Mouse (Mus musculus) liver, adult 2 months (tissue): ENCODE measurements at regions not wholly inside any gene's neighbourhood (a gene's known extent, or its start where the extent isn't known, plus 50 kb on each side); places are given as distances from the start of the nearest gene placed in this dataset.

ENCODE experiments used
- DNase-seq: peaks from one replicate; pipeline ENCODE4 v3.0.0-alpha.2; 2011; ENCODE audit warnings: low read depth, low spot score; ENCODE audit errors: extremely low read depth
- H3K27ac ChIP-seq: fragments of 200-500 bp; replicated peaks from 2 replicates; pipeline ENCODE4 v1.5.1; 2012; ENCODE audit warnings: low read depth, mild to moderate bottlenecking, control low read depth, inconsistent platforms, low read length; ENCODE audit not compliant: insufficient read depth
- H3K27me3 ChIP-seq: fragments of 200-500 bp; 2 replicates; pipeline ENCODE4 v1.6.1; 2012; ENCODE audit warnings: mild to moderate bottlenecking, moderate library complexity, low read length, inconsistent platforms; ENCODE audit not compliant: control insufficient read depth, insufficient read depth
- H3K36me3 ChIP-seq: fragments of 200-500 bp; 2 replicates; pipeline ENCODE4 v1.6.1; 2012; ENCODE audit warnings: low read length, inconsistent platforms; ENCODE audit not compliant: control insufficient read depth, insufficient read depth
- H3K4me1 ChIP-seq: fragments of 200-500 bp; 2 replicates; pipeline ENCODE4 v1.6.1; 2011; ENCODE audit warnings: low read length; ENCODE audit not compliant: control insufficient read depth, insufficient read depth
- H3K4me3 ChIP-seq: fragments of 200-500 bp; 2 replicates; pipeline ENCODE4 v1.5.1; 2011; ENCODE audit warnings: low read depth, mild to moderate bottlenecking, control low read depth, low read length, moderate library complexity; ENCODE audit not compliant: insufficient read depth
- H3K79me2 ChIP-seq: fragments of 200-500 bp; 2 replicates; pipeline ENCODE4 v1.6.1; 2012; ENCODE audit warnings: inconsistent platforms, mild to moderate bottlenecking, low read length, moderate library complexity; ENCODE audit not compliant: control insufficient read depth, insufficient read depth
- H3K9ac ChIP-seq: fragments of 200-500 bp; 2 replicates; pipeline ENCODE4 v1.6.1; 2012; ENCODE audit warnings: low read depth, mild to moderate bottlenecking, control low read depth, inconsistent platforms, low read length
- CTCF ChIP-seq: fragments of 200-500 bp; IDR thresholded peaks from 2 replicates; pipeline ENCODE4 v1.5.1; 2011; ENCODE audit warnings: low read depth, low read length, control low read depth
- POLR2A ChIP-seq: fragments of 200-500 bp; IDR thresholded peaks from 2 replicates; pipeline ENCODE4 v1.6.1; 2011; ENCODE audit warnings: low read length, control low read depth; ENCODE audit not compliant: insufficient read depth; ENCODE audit errors: extremely low read depth
- WGBS: fragments of 180-500 bp; shearing (Covaris S2); methylation state at CpG from one replicate; pipeline ENCODE4 v1.1.7; 2018; 5-methylcytosine and 5-hydroxymethylcytosine counted together

DNA sequence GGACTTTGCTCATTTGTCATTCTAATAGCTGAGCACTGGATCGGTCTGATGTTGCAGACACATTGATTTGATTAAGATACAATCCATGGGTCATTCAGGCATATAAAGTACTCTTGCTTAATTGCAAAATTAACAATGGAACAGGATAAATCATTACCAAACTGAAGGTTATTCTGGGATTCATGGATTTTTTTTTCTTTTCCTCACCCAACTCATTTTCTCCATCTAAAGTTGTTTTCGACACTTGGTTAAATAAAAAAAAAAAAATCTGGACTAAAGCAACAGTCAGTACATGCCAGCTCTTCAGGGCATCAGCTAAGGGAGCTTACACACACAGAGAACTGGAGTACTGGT, 169.8 kb upstream of the Lpp start:
- TF ChIP-seq POLR2A (no peak), CTCF (no peak)
- Histone ChIP-seq H3K27me3 (no peaks in the 10 kb centered on the region), H3K27ac (peak overlapping the region; percentile 91), H3K79me2 (no peaks in the 10 kb centered on the region), H3K4me1 (peaks cover 48% of the 10 kb centered on the region), H3K4me3 (no peak overlapping the region), H3K36me3 (no peaks in the 10 kb centered on the region), H3K9ac (no peak overlapping the region)
- peak; percentile 98 for DNase-seq
- 16% methylated on average over 2 of the region's 2 CpGs for WGBS

GRCm38 (mm10) chr16:24222759-24223526, 170.4 kb upstream of the Lpp start:
- Histone ChIP-seq H3K9ac (peak overlapping the region; percentile 42; the same call in 1 of the 2 replicates), H3K27me3 (no peaks in the 10 kb centered on the region), H3K4me1 (peaks cover 42% of the 10 kb centered on the region), H3K79me2 (no peaks in the 10 kb centered on the region), H3K4me3 (no peak overlapping the region), H3K36me3 (no peaks in the 10 kb centered on the region), H3K27ac (peak overlapping the region; percentile 100)
- 12% methylated on average over 5 of the region's 5 CpGs for WGBS
- TF ChIP-seq CTCF, result no peak
- TF ChIP-seq POLR2A, result no peak
- peak; percentile 62 for DNase-seq

DNA sequence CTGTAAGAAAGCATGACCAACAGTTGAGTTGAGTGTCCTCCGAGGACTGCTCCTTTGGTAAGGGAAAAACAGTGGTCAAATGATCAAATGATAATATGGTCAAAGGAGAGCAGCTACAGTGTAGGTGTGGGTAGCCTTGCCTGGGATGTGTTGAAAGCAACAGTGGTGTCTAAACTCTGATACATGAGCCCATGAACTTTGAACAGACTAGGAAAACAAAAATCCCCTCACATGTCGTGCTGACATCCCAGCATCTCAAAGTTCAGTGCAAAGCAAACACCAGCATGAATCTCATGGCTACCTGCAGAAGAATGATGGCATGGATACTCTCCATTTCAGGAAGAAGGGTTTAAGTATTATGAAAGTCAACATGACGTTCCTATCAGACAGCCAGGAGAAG, 171.3 kb upstream of the Lpp start:
- no peaks in the 10 kb centered on the region for H3K79me2 ChIP-seq
- TF ChIP-seq POLR2A, result no peak
- no peak for TF ChIP-seq CTCF
- no peak overlapping the region for H3K4me3 ChIP-seq
- peaks cover 38% of the 10 kb centered on the region for H3K4me1 ChIP-seq
- 24% methylated on average over 3 of the region's 3 CpGs for WGBS
- peak overlapping the region; percentile 100 for H3K27ac ChIP-seq
- H3K27me3 ChIP-seq, result no peaks in the 10 kb centered on the region
- H3K36me3 ChIP-seq, result no peaks in the 10 kb centered on the region
- peak overlapping the region; percentile 53; the same call in 1 of the 2 replicates for H3K9ac ChIP-seq
- DNase-seq, result peak; percentile 95

GRCm38 (mm10) chr16:24220613-24221012, 172.7 kb upstream of the Lpp start:
- TF ChIP-seq CTCF (no peak), POLR2A (no peak)
- no peak for DNase-seq
- Histone ChIP-seq H3K79me2 (no peaks in the 10 kb centered on the region), H3K27me3 (no peaks in the 10 kb centered on the region), H3K4me3 (no peak overlapping the region), H3K36me3 (no peaks in the 10 kb centered on the region), H3K27ac (no peak overlapping the region; the same call in 1 of the 2 replicates), H3K9ac (no peak overlapping the region), H3K4me1 (peaks cover 28% of the 10 kb centered on the region)
- 93% methylated on average over 3 of the region's 3 CpGs for WGBS

- Histone ChIP-seq H3K27me3 (no peaks in the 10 kb centered on the region), H3K4me1 (peaks cover 22% of the 10 kb centered on the region), H3K27ac (no peak overlapping the region), H3K79me2 (no peaks in the 10 kb centered on the region), H3K9ac (no peak overlapping the region), H3K4me3 (no peak overlapping the region), H3K36me3 (no peaks in the 10 kb centered on the region)
- no peak for TF ChIP-seq CTCF
- TF ChIP-seq POLR2A, result no peak
- no peak for DNase-seq
- WGBS, result 93% methylated on average over 9 of the region's 9 CpGs
Measured at GRCm38 (mm10) chr16:24219691-24220090, 173.6 kb upstream of the Lpp start.

DNA sequence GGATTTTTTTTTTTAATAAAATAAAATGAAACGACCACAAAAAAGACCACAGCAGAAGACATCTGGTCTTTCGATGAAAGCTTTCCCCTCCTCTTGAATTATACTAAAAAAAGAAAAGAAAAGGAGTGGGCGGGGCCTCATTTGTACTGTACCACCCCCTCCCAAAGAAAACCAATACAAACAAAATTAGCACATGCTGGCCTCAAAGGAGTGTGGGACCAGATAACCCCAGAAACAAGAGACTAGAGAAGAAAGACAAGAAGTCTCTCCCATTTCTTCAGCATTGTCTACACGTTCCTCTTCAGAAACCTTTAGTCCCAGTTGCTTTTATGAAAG, 174.5 kb upstream of the Lpp start:
- no peak overlapping the region for H3K9ac ChIP-seq
- H3K36me3 ChIP-seq, result no peaks in the 10 kb centered on the region
- TF ChIP-seq POLR2A (no peak), CTCF (no peak)
- WGBS, result 87% methylated on average over 4 of the region's 4 CpGs
- H3K4me1 ChIP-seq, result peaks cover 17% of the 10 kb centered on the region
- no peak overlapping the region for H3K4me3 ChIP-seq
- H3K27me3 ChIP-seq, result no peaks in the 10 kb centered on the region
- no peak overlapping the region for H3K27ac ChIP-seq
- DNase-seq, result no peak
- H3K79me2 ChIP-seq, result no peaks in the 10 kb centered on the region
